8 mouse cellular contexts compared by ENCODE assay signal in the genomic region with DNA sequence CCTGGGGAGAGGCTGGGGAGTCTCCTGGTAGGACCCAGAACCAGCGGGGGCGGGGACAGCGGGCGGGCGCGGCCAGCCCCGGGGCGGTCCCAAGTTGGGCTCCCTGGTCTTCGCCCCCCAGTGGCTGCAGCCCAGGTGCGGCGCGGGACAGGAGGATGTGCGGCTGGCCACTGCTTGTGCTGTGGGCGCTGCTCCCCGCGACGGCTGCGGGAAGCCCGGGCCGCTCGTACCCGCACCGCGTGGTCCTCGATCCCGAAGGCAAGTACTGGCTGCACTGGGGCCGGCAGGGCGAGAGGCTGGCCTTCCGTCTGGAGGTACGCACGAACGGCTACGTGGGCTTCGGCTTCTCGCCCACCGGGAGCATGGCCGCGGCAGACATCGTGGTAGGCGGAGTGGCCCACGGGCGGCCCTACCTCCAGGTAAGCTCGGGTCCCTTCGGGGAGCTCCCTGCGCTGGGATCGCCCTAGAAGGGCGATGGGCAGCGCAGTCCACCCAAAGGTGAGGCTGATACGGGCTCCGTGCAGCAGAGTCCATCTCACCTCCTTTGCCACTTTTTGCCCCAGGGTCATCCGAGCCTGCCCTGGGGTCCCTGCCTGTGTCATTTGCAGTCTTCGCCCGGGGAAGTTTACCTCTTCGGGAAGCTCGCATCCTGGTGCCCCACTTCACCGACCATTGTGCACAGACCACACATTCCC. TPM values are rescaled to one million over a fixed set of nuclear protein-coding genes. Genes with fewer than 3 reads are reported as not detected.
A peak's percentile ranks its signal among the peaks of the same experiment; 100 is the strongest.
DNase-seq lines count a peak whose midpoint lies in the region; ATAC-seq and TF ChIP-seq lines count a peak whose summit lies in the region.

A gene (plus strand): TSS at position 69 of the 695 bp plus-strand sequence.

- H3K9ac ChIP-seq in heart, adult 2 months (ENCODE audit: low read depth, low read length), result 0 out of 2 replicates have a peak within 1 kb of the TSS, but pooled peaks have one; percentile 3
- peak within 1 kb of the TSS; percentile 56 for H3K9ac ChIP-seq in heart, embryonic 11.5 days (ENCODE audit: low read depth, low read length)
- H3K9ac ChIP-seq in kidney, embryonic 16.5 days (replicated peaks; ENCODE audit: low read length), result peak within 1 kb of the TSS; percentile 48

- H3K4me2 ChIP-seq in heart, embryonic 11.5 days, result peak within 1 kb of the TSS; percentile 92
- peak within 1 kb of the TSS; percentile 75 for H3K4me2 ChIP-seq in kidney, embryonic 16.5 days (replicated peaks; ENCODE audit: low read depth, low read length)

- no peaks in the 10 kb centered on the region for H3K36me3 ChIP-seq in heart, adult 2 months (ENCODE audit: control insufficient read depth, insufficient read depth, low read length)
- H3K36me3 ChIP-seq in heart, embryonic 11.5 days (ENCODE audit: control insufficient read depth, insufficient read depth, low read length), result no peaks in the 10 kb centered on the region
- H3K36me3 ChIP-seq in kidney, embryonic 16.5 days (ENCODE audit: insufficient read depth, low read length), result no peaks in the 10 kb centered on the region

- peaks cover 7% of the 10 kb centered on the region for H3K27me3 ChIP-seq in heart, adult 2 months (ENCODE audit: control insufficient read depth, insufficient read depth, low read length)
- peaks cover 33% of the 10 kb centered on the region for H3K27me3 ChIP-seq in heart, embryonic 11.5 days (ENCODE audit: control insufficient read depth, insufficient read depth, low read length)
- peaks cover 19% of the 10 kb centered on the region for H3K27me3 ChIP-seq in kidney, embryonic 16.5 days (ENCODE audit: insufficient read depth, low read length)

- ATAC-seq in heart, embryonic 11.5 days (replicated peaks; ENCODE audit: insufficient number of reproducible peaks, low FRiP score, low TSS enrichment), result peak; percentile 68; the same call in 1 of the 2 replicates
- peak; percentile 94 for ATAC-seq in kidney, embryonic 16.5 days (ENCODE audit: low FRiP score, low TSS enrichment)
- no peak; the same call in 1 of the 2 replicates for ATAC-seq in erythroid progenitor cell, adult 5-6 weeks (replicated peaks; ENCODE audit: low FRiP score, poor library complexity, severe bottlenecking)

- intact Hi-C loops in heart, adult 2 months (cut with DNase I), result no loop called here

- peak; percentile 36 for TF ChIP-seq CTCF in heart, adult 2 months (IDR thresholded peaks at IDR 0.05)

- H3K9me3 ChIP-seq in heart, embryonic 11.5 days (replicated peaks; ENCODE audit: control insufficient read depth, low read length), result no peaks in the 10 kb centered on the region
- no peaks in the 10 kb centered on the region for H3K9me3 ChIP-seq in kidney, embryonic 16.5 days (ENCODE audit: low read length)

- WGBS in heart, adult 2 months, result 5% methylated on average over 55 of the region's 56 CpGs
- 1% methylated on average over 52 of the region's 56 CpGs for WGBS in heart, embryonic 11.5 days (ENCODE audit: insufficient replicate concordance)
- WGBS in kidney, embryonic 16.5 days, result under 1% methylated on average over 53 of the region's 56 CpGs

- no peak for TF ChIP-seq POLR2A in heart, adult 2 months (IDR thresholded peaks at IDR 0.05; ENCODE audit: insufficient read depth, low read depth, low read length)

- H3K4me1 ChIP-seq in heart, adult 2 months (ENCODE audit: control insufficient read depth, insufficient read depth, low read length), result no peaks in the 10 kb centered on the region
- no peaks in the 10 kb centered on the region for H3K4me1 ChIP-seq in heart, embryonic 11.5 days (ENCODE audit: control insufficient read depth, insufficient read depth, low read length)
- peaks cover 18% of the 10 kb centered on the region for H3K4me1 ChIP-seq in kidney, embryonic 16.5 days (ENCODE audit: insufficient read depth, low read length)

- peak within 1 kb of the TSS; percentile 37 for H3K4me3 ChIP-seq in heart, adult 2 months
- H3K4me3 ChIP-seq in heart, embryonic 11.5 days (ENCODE audit: low read depth, low read length), result peak within 1 kb of the TSS; percentile 55
- peak within 1 kb of the TSS; percentile 48 for H3K4me3 ChIP-seq in kidney, embryonic 16.5 days (ENCODE audit: low read length)

- TF ChIP-seq EP300 in heart, adult 2 months (IDR thresholded peaks at IDR 0.05; ENCODE audit: insufficient read depth, low read depth, low read length), result no peak

- H3K79me2 ChIP-seq in heart, adult 2 months (replicated peaks; ENCODE audit: control insufficient read depth, insufficient read depth, low read length), result no peaks in the 10 kb centered on the region

- H3K27ac ChIP-seq in heart, adult 2 months, result no peak within 1 kb of the TSS
- no peak within 1 kb of the TSS for H3K27ac ChIP-seq in heart, embryonic 11.5 days (ENCODE audit: low read depth, low read length)
- H3K27ac ChIP-seq in kidney, embryonic 16.5 days (ENCODE audit: low read length), result no peak within 1 kb of the TSS

- peak; percentile 8 to 33 for DNase-seq in heart, adult 2 months
- no peak for DNase-seq in heart, adult 9 months (ENCODE audit: low spot score in 2 of 2)
- DNase-seq in adrenal gland, postnatal 36 days, result peak; percentile 40 to 63
- DNase-seq in lung, postnatal 14 days, result peak; percentile 19
- DNase-seq in retina, postnatal 1 day, result peak; percentile 58

RNA-seq across cellular contexts. Expression of the gene that starts here (rescaled TPM):
- under 1 TPM; 0.32 to 0.50 TPM for total RNA-seq in heart, adult 2 months (2021)
- 0.53 and 1.3 TPM in 2 replicates for polyA plus RNA-seq in heart, adult 2 months (2012; rRNA removed)
- under 1 TPM; 0.10 to 0.36 TPM for total RNA-seq in adrenal gland, postnatal 36 days (2021)
- polyA plus RNA-seq in heart, embryonic 11.5 days (2014; fragmentation: Nextera tagmentation; extraction: Ambion mirVana), result 3.7 and 5.8 TPM in 2 replicates
- polyA plus RNA-seq in kidney, embryonic 16.5 days (2015; fragmentation: Nextera tagmentation; extraction: Ambion mirVana), result 23.4 and 24.0 TPM in 2 replicates
- not detected in 2 replicates for total RNA-seq in erythroid progenitor cell, adult 5-6 weeks (2015; ENCODE audit: low replicate concordance)
- not detected in 2 replicates for total RNA-seq in erythroid progenitor cell, adult 5-6 weeks (2017; ENCODE audit: low replicate concordance)

Comparison
In these comparisons a context has a peak if more than half of its experiments do, and no peak if none do; other contexts are left out.
1. DNase-seq: peak in heart, adult 2 months (2 of 2), lung, postnatal 14 days (single experiment) and retina, postnatal 1 day (single experiment); none in heart, adult 9 months (0 of 2).
2. Peak in DNase-seq in adrenal gland, postnatal 36 days; RNA of the gene not detected or under 1 TPM.
3. H3K9ac ChIP-seq: peak in every context shown above with its lines; median percentile 56 in heart, embryonic 11.5 days; 48 in kidney, embryonic 16.5 days; 3 in heart, adult 2 months.
4. Peak in every context shown above with its lines, with median percentiles within 50 percentile points of each other: H3K4me3 ChIP-seq.